Mouse (Mus musculus) forebrain, embryonic 13.5 days (tissue): ENCODE measurements at regions not wholly inside any gene's neighbourhood (a gene's known extent, or its start where the extent isn't known, plus 50 kb on each side); places are given as distances from the start of the nearest gene placed in this dataset.

Experiments
- ATAC-seq: fragments of 200-750 bp; cut with Nextera tagmentation; 2 replicates; pipeline ENCODE4 v1.8.0; 2017
- H3K27ac ChIP-seq: fragments of 300-500 bp; sonication (generic); 2 replicates; pipeline ENCODE4 v1.5.1; 2015; ENCODE audit warnings: inconsistent platforms, mild to moderate bottlenecking, moderate library complexity
- H3K27me3 ChIP-seq: fragments of 300-500 bp; sonication (generic); 2 replicates; pipeline ENCODE4 v1.6.1; 2015; ENCODE audit warnings: mild to moderate bottlenecking, inconsistent platforms
- H3K36me3 ChIP-seq: fragments of 300-500 bp; sonication (generic); 2 replicates; pipeline ENCODE4 v1.6.1; 2015; ENCODE audit warnings: mild to moderate bottlenecking, inconsistent platforms; ENCODE audit not compliant: poor library complexity, severe bottlenecking
- H3K4me1 ChIP-seq: fragments of 300-500 bp; sonication (generic); 2 replicates; pipeline ENCODE4 v1.6.1; 2015; ENCODE audit warnings: inconsistent platforms
- H3K4me2 ChIP-seq: fragments of 300-500 bp; sonication (generic); 2 replicates; pipeline ENCODE4 v1.6.1; 2015; ENCODE audit warnings: inconsistent platforms, mild to moderate bottlenecking, moderate library complexity
- H3K4me3 ChIP-seq: fragments of 300-500 bp; sonication (generic); 2 replicates; pipeline ENCODE4 v1.5.1; 2015; ENCODE audit warnings: mild to moderate bottlenecking, inconsistent platforms
- H3K9ac ChIP-seq: fragments of 300-500 bp; sonication (generic); 2 replicates; pipeline ENCODE4 v1.6.1; 2015; ENCODE audit warnings: mild to moderate bottlenecking, inconsistent platforms
- H3K9me3 ChIP-seq: fragments of 300-500 bp; sonication (generic); replicated peaks from 2 replicates; pipeline ENCODE4 v1.6.1; 2016; ENCODE audit warnings: inconsistent platforms
- WGBS: fragments of 180-500 bp; shearing (Covaris S2); methylation state at CpG from one replicate; pipeline ENCODE4 v1.1.7; 2015; 5-methylcytosine and 5-hydroxymethylcytosine counted together

- no peak overlapping the region for H3K4me2 ChIP-seq
- H3K4me3 ChIP-seq = no peak overlapping the region
- ATAC-seq = no peak
- peaks cover 13% of the 10 kb centered on the region for H3K4me1 ChIP-seq
- no peaks in the 10 kb centered on the region for H3K27me3 ChIP-seq
- H3K27ac ChIP-seq = no peak overlapping the region
- no peaks in the 10 kb centered on the region for H3K9me3 ChIP-seq
- 93% methylated on average over 3 of the region's 3 CpGs for WGBS
- no peaks in the 10 kb centered on the region for H3K36me3 ChIP-seq
- no peak overlapping the region for H3K9ac ChIP-seq
These were observed 62.4 kb upstream of the Slc6a6 start for GRCm38 (mm10) chr6:91621437-91621836.

- H3K9me3 ChIP-seq = no peaks in the 10 kb centered on the region
- H3K4me2 ChIP-seq = no peak overlapping the region
- 77% methylated on average over 3 of the region's 3 CpGs for WGBS
- H3K36me3 ChIP-seq = no peaks in the 10 kb centered on the region
- H3K4me1 ChIP-seq = peaks cover 4% of the 10 kb centered on the region; the same call in 1 of the 2 replicates
- no peaks in the 10 kb centered on the region for H3K27me3 ChIP-seq
- no peak overlapping the region for H3K4me3 ChIP-seq
- H3K27ac ChIP-seq = no peak overlapping the region
- no peak overlapping the region for H3K9ac ChIP-seq
- ATAC-seq = no peak
These were observed 61.4 kb upstream of the Slc6a6 start for GRCm38 (mm10) chr6:91622425-91622824.

- H3K9ac ChIP-seq = no peak overlapping the region
- H3K27me3 ChIP-seq = no peaks in the 10 kb centered on the region
- 91% methylated on average over 4 of the region's 4 CpGs for WGBS
These were observed 60.2 kb upstream of the Slc6a6 start for GRCm38 (mm10) chr6:91623646-91624045.

GRCm38 (mm10) chr6:91629230-91629629 is 54.6 kb upstream of the Slc6a6 start:
- Histone ChIP-seq H3K4me3 (no peak overlapping the region), H3K27me3 (no peaks in the 10 kb centered on the region), H3K9ac (no peak overlapping the region), H3K4me2 (no peak overlapping the region), H3K9me3 (0 out of 2 replicates have a peak, but pooled peaks cover 4% of the 10 kb centered on the region), H3K4me1 (no peaks in the 10 kb centered on the region), H3K27ac (no peak overlapping the region), H3K36me3 (no peaks in the 10 kb centered on the region)
- no peak for ATAC-seq
- WGBS = 81% methylated on average over 4 of the region's 4 CpGs

More at GRCm38 (mm10) chr6:91623646-91624045, 60.2 kb upstream of the Slc6a6 start:
- Histone ChIP-seq H3K9me3 (no peaks in the 10 kb centered on the region), H3K4me1 (no peaks in the 10 kb centered on the region), H3K36me3 (no peaks in the 10 kb centered on the region), H3K4me2 (no peak overlapping the region), H3K4me3 (no peak overlapping the region), H3K27ac (no peak overlapping the region)
- no peak for ATAC-seq

GRCm38 (mm10) chr6:91631261-91631660 is 52.6 kb upstream of the Slc6a6 start:
- no peak overlapping the region for H3K4me2 ChIP-seq
- no peaks in the 10 kb centered on the region for H3K27me3 ChIP-seq
- no peak overlapping the region for H3K4me3 ChIP-seq
- no peak overlapping the region for H3K27ac ChIP-seq
- H3K4me1 ChIP-seq = no peaks in the 10 kb centered on the region
- ATAC-seq = no peak
- H3K9ac ChIP-seq = no peak overlapping the region
- H3K36me3 ChIP-seq = no peaks in the 10 kb centered on the region
- WGBS = 94% methylated on average over 6 of the region's 6 CpGs
- 0 out of 2 replicates have a peak, but pooled peaks cover 4% of the 10 kb centered on the region for H3K9me3 ChIP-seq
